Comparison of ENCODE assay signal across 22 mouse cellular contexts in genomic region chr1:193536552-193536951, GRCm38 (mm10).
DNase-seq lines count a peak whose midpoint lies in the region; ATAC-seq and TF ChIP-seq lines count a peak whose summit lies in the region.
"Had no signal": no experiment of that assay in that cellular context is flagged by ENCODE, and none has a peak within 500 bp of the region (broad histone marks: within the 10 kb centered on the region; RNA-seq: fewer than 3 reads in every experiment).

No protein-coding gene starts in this region.

- POLR2A ChIA-PET in Patski (lab: Charles Lee): no interaction called here

- CTCF ChIA-PET in Patski (lab: Charles Lee): interaction anchor here (1.0 kb wide), 1 partner anchor 18 kb away, joined by 3 read pairs; no protein-coding TSS in a partner anchor

- H3K27me3 ChIP-seq in C2C12 (ENCODE audit: control insufficient read depth, insufficient read depth, insufficient read length) (no peaks in the 10 kb centered on the region), Patski (no peaks in the 10 kb centered on the region)
- H3K27me3 ChIP-seq: embryonic facial prominence, embryonic 15.5 days; forebrain, embryonic 12.5 days had no signal

- no peaks in the 10 kb centered on the region for H3K36me3 ChIP-seq in C2C12 (ENCODE audit: control insufficient read depth, insufficient read depth)
- H3K36me3 ChIP-seq: embryonic facial prominence, embryonic 13.5 days; embryonic facial prominence, embryonic 15.5 days; forebrain, embryonic 10.5 days; forebrain, embryonic 12.5 days had no signal

- peak; percentile 14 for DNase-seq in heart, adult 11 months
- no peak for DNase-seq in heart, adult 9 months (ENCODE audit: low spot score in 2 of 2)
- DNase-seq in Patski (ENCODE audit: low read depth, low spot score): peak; percentile 69
- no peak for DNase-seq in testis, postnatal 10 days (ENCODE audit: low spot score)
- DNase-seq: adrenal gland, postnatal 10 days; adrenal gland, postnatal 25 days; B cell, adult 2 months; cerebellum, adult 11 months; cerebellum, adult 18-20 months; cerebellum, adult 8-10 months; cerebellum, adult 9-11 months; cerebellum, postnatal 14 days; cerebellum, postnatal 36 days; embryo, embryonic 11 days had no signal

- H3K79me2 ChIP-seq in C2C12 (ENCODE audit: control insufficient read depth, insufficient read depth): no peaks in the 10 kb centered on the region

- TF ChIP-seq CTCF in C2C12 (IDR thresholded peaks at IDR 0.05; ENCODE audit: control insufficient read depth, insufficient read depth, insufficient read length) (no peak), Patski (IDR thresholded peaks at IDR 0.05) (no peak)

- H3ac ChIP-seq in C2C12 (ENCODE audit: control insufficient read depth, insufficient read length, low read depth): no peak overlapping the region

- H3K4me3 ChIP-seq in C2C12 (ENCODE audit: insufficient read depth, poor library complexity, severe bottlenecking): no peak overlapping the region
- H3K4me3 ChIP-seq: embryonic facial prominence, embryonic 13.5 days; embryonic facial prominence, embryonic 15.5 days; erythroblast, embryonic 14.5 days; forebrain, embryonic 10.5 days; forebrain, embryonic 12.5 days had no signal

- in situ Hi-C loops in Patski (cut with MboI; ENCODE audit: low pct_unique_long_range_greater_than_20kb): no loop called here

- peak; percentile 52 for ATAC-seq in Patski
- ATAC-seq: forebrain, embryonic 14.5 days; forebrain, embryonic 16.5 days had no signal

- no peaks in the 10 kb centered on the region for H3K79me3 ChIP-seq in C2C12 (ENCODE audit: low read depth)

TF ChIP-seq in C2C12, 6 proteins besides CTCF, POLR2A, EP300 and RAD21:
- TF ChIP-seq FOSL1 (IDR thresholded peaks at IDR 0.05; ENCODE audit: insufficient read depth, low read length, poor library complexity, severe bottlenecking): peak; percentile 6
- no peak for TF ChIP-seq MAX (IDR thresholded peaks at IDR 0.05)

Comparison
In these comparisons a context has a peak if more than half of its experiments do, and no peak if none do; other contexts are left out.
1. DNase-seq: peak in heart, adult 11 months (single experiment) and Patski (single experiment); none in heart, adult 9 months (0 of 2) and testis, postnatal 10 days (single experiment).